Comparison of ENCODE assay signal across 34 mouse cellular contexts in genomic region chr16:65611678-65612077, GRCm38 (mm10).
"Had no signal": no experiment of that assay in that cellular context is flagged by ENCODE, and none has a peak within 500 bp of the region (broad histone marks: within the 10 kb centered on the region; RNA-seq: fewer than 3 reads in every experiment).

No protein-coding gene starts in this region.

- H3K4me1 ChIP-seq: heart, embryonic 13.5 days; heart, embryonic 15.5 days; hindbrain, embryonic 10.5 days; hindbrain, embryonic 12.5 days; hindbrain, embryonic 13.5 days; hindbrain, embryonic 15.5 days; intestine, embryonic 15.5 days; kidney, embryonic 15.5 days had no signal

- DNase-seq: heart, postnatal 10 days; heart, postnatal 14 days; heart, postnatal 36 days; heart, postnatal 4 days; kidney, adult 11 months; kidney, adult 18-20 months; kidney, adult 2 months; kidney, adult 8-10 months; kidney, adult 9 months; kidney, postnatal 10 days; kidney, postnatal 14 days; kidney, postnatal 25 days; kidney, postnatal 36 days; kidney, postnatal 4 days; layer of hippocampus, adult 9-11 months; layer of hippocampus, postnatal 36 days had no signal

- H3K36me3 ChIP-seq: heart, embryonic 13.5 days; heart, embryonic 15.5 days; hindbrain, embryonic 10.5 days; hindbrain, embryonic 12.5 days; hindbrain, embryonic 13.5 days; hindbrain, embryonic 15.5 days; intestine, embryonic 15.5 days; kidney, embryonic 15.5 days had no signal

- ATAC-seq: hindbrain, embryonic 16.5 days; hindbrain, postnatal 0 days; inflammation-experienced regulatory T-cells, adult 6 months; intestine, embryonic 15.5 days; intestine, embryonic 16.5 days; intestine, postnatal 0 days had no signal

- H3K27me3 ChIP-seq: heart, embryonic 13.5 days; heart, embryonic 15.5 days; hindbrain, embryonic 12.5 days; hindbrain, embryonic 13.5 days; hindbrain, embryonic 15.5 days; intestine, embryonic 15.5 days; kidney, embryonic 15.5 days had no signal

- H3K9me3 ChIP-seq: heart, embryonic 13.5 days; heart, embryonic 15.5 days; hindbrain, embryonic 10.5 days; hindbrain, embryonic 12.5 days; hindbrain, embryonic 13.5 days; hindbrain, embryonic 15.5 days; intestine, embryonic 15.5 days; kidney, embryonic 15.5 days had no signal

- H3K4me3 ChIP-seq: heart, embryonic 13.5 days; heart, embryonic 15.5 days; hindbrain, embryonic 10.5 days; hindbrain, embryonic 12.5 days; hindbrain, embryonic 13.5 days; hindbrain, embryonic 15.5 days; intestine, embryonic 15.5 days; kidney, embryonic 15.5 days; layer of hippocampus, adult 2 months; left cerebral cortex, adult 2 months had no signal

- H3K27ac ChIP-seq: heart, embryonic 13.5 days; heart, embryonic 15.5 days; hindbrain, embryonic 10.5 days; hindbrain, embryonic 12.5 days; hindbrain, embryonic 13.5 days; hindbrain, embryonic 14.5 days; hindbrain, embryonic 15.5 days; hindbrain, postnatal 0 days; intestine, embryonic 15.5 days; kidney, embryonic 15.5 days; kidney, postnatal 0 days; layer of hippocampus, adult 2 months; left cerebral cortex, adult 2 months had no signal

- H3K4me2 ChIP-seq: heart, embryonic 11.5 days; heart, embryonic 13.5 days; heart, embryonic 15.5 days; hindbrain, embryonic 12.5 days; hindbrain, embryonic 13.5 days; hindbrain, embryonic 14.5 days; hindbrain, embryonic 15.5 days; intestine, embryonic 15.5 days; kidney, embryonic 15.5 days had no signal

- H3K9ac ChIP-seq: heart, embryonic 13.5 days; heart, embryonic 15.5 days; hindbrain, embryonic 12.5 days; hindbrain, embryonic 13.5 days; hindbrain, embryonic 14.5 days; hindbrain, embryonic 15.5 days; intestine, embryonic 15.5 days; kidney, embryonic 15.5 days had no signal
